Mouse (Mus musculus): ENCODE results near the gene Tead3. TPM values are rescaled to one million over a fixed set of nuclear protein-coding genes. Genes with fewer than 3 reads are reported as not detected.

Tead3 gene
- polyA plus RNA-seq, 1 experiment from 2014 or later = 5.8 TPM

DNA sequence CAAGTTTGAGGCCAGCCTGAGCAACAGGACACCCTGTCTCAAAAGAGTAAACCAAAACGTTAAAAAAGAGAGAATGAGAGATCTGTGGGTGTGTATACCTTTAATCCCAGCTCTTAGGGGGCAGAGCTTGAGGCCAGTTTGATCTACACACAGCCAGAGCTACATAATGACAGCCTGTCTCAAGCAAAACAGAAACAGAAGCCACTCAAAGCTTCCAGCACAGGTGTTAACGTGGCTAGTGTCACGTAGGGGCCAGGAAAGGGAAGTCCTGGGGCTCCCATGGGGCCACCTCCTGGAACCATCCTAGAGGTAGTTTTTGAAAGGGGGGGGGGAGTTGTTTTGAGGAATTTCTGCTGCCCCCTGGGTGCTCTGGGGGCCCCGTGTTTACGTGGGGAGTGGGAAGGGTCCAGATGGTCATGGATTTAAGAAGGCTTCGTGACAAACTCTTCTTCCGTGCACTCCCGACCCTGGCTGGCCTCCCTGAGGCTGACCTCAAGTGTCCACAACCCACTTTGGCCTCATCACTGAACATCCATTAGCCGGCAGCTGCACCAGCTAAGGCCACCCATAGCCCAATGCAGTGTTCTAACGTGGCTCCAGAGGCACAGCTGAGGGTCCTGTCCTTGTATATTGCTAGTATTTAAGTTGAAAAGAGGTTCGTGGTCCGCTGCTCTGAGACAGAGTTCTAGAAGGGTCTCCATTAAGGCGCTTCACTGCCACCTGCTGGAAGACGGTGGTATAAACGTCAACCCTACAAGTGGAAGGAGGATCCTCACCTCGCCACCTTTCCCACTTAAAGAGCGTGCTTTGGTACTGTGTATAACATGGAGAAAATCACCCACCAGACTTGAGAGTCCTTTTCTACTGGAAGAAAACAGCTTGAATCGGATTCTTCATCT, 42.1 kb downstream of the Tead3 start:
- Histone ChIP-seq H3K27me3 (replicated peaks; ENCODE audit: control insufficient read depth, insufficient read depth, low read length) (no peaks in the 10 kb centered on the region), H3K9me3 (ENCODE audit: control insufficient read depth) (no peaks in the 10 kb centered on the region), H3K36me3 (ENCODE audit: control insufficient read depth, insufficient read depth) (no peaks in the 10 kb centered on the region; the same call in 1 of the 2 replicates), H3K27ac (ENCODE audit: low read depth, low read length) (no peak overlapping the region), H3K4me1 (replicated peaks; ENCODE audit: control insufficient read depth, insufficient read depth, low read length) (no peaks in the 10 kb centered on the region; the same call in 1 of the 2 replicates), H3K4me2 (replicated peaks; ENCODE audit: low read depth) (peak overlapping the region; percentile 45), H3K4me3 (ENCODE audit: low read depth, low read length) (no peak overlapping the region), H3K9ac (ENCODE audit: low read depth, low read length) (no peak overlapping the region)
- WGBS = 15% methylated on average over 18 of the region's 18 CpGs
- peak; percentile 96 for TF ChIP-seq CTCF (IDR thresholded peaks at IDR 0.05; ENCODE audit: low read depth)
- ATAC-seq = no peak

DNA sequence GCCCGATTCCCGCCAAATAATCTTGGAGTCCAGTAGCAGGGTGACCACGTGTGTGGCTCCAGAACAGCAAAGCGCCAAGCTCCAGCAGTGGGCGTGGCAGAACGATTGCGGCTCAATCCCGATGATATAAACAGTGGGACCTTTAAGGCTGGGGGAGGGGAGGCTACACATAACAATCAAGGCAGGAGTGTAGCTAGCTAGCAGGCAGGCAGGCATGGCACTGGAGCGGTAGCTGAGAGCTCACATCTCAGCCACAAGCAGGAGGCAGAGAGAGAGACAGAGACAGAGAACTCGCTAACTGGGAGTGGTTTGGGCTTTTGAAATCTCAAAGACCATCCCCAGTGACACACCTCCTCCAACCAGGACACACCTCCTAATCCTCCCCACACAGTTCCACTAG, 45.4 kb downstream of the Tead3 start:
- no peak for ATAC-seq
- WGBS = 41% methylated on average over 10 of the region's 10 CpGs
- Histone ChIP-seq H3K27ac (ENCODE audit: low read depth, low read length) (no peak overlapping the region), H3K27me3 (replicated peaks; ENCODE audit: control insufficient read depth, insufficient read depth, low read length) (no peaks in the 10 kb centered on the region), H3K4me1 (replicated peaks; ENCODE audit: control insufficient read depth, insufficient read depth, low read length) (no peaks in the 10 kb centered on the region; the same call in 1 of the 2 replicates), H3K4me3 (ENCODE audit: low read depth, low read length) (no peak overlapping the region), H3K36me3 (ENCODE audit: control insufficient read depth, insufficient read depth) (no peaks in the 10 kb centered on the region; the same call in 1 of the 2 replicates), H3K9me3 (ENCODE audit: control insufficient read depth) (no peaks in the 10 kb centered on the region), H3K4me2 (replicated peaks; ENCODE audit: low read depth) (no peak overlapping the region), H3K9ac (ENCODE audit: low read depth, low read length) (no peak overlapping the region)
- TF ChIP-seq CTCF (IDR thresholded peaks at IDR 0.05; ENCODE audit: low read depth) = no peak

DNA sequence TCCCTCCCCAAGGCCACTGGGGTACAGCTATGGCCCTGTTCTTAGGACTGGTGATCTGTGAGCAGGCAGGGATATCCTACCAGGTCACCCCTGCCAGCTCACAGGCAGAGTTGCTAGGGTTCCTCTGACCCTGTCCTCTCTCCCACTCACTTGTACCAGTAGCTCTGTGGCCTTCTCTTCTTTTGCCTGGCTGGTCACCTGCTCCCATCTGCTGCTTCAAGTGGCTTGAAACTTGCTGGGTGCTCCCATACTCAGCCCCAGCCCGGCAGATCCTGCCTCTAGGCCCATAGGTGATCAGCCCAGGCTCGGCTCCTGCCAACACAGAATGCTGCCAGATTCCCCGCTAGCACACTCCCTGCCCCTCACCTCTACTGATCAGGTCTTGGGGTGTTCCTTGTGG, 49.8 kb downstream of the Tead3 start:
- Histone ChIP-seq H3K27ac (ENCODE audit: low read depth, low read length) (no peak overlapping the region), H3K4me1 (replicated peaks; ENCODE audit: control insufficient read depth, insufficient read depth, low read length) (no peaks in the 10 kb centered on the region), H3K27me3 (replicated peaks; ENCODE audit: control insufficient read depth, insufficient read depth, low read length) (no peaks in the 10 kb centered on the region), H3K36me3 (ENCODE audit: control insufficient read depth, insufficient read depth) (peaks cover 24% of the 10 kb centered on the region; the same call in 1 of the 2 replicates), H3K9ac (ENCODE audit: low read depth, low read length) (no peak overlapping the region), H3K4me3 (ENCODE audit: low read depth, low read length) (no peak overlapping the region), H3K4me2 (replicated peaks; ENCODE audit: low read depth) (no peak overlapping the region), H3K9me3 (ENCODE audit: control insufficient read depth) (no peaks in the 10 kb centered on the region)
- no peak for ATAC-seq
- TF ChIP-seq CTCF (IDR thresholded peaks at IDR 0.05; ENCODE audit: low read depth) = no peak
- WGBS = 67% methylated on average over 3 of the region's 3 CpGs

DNA sequence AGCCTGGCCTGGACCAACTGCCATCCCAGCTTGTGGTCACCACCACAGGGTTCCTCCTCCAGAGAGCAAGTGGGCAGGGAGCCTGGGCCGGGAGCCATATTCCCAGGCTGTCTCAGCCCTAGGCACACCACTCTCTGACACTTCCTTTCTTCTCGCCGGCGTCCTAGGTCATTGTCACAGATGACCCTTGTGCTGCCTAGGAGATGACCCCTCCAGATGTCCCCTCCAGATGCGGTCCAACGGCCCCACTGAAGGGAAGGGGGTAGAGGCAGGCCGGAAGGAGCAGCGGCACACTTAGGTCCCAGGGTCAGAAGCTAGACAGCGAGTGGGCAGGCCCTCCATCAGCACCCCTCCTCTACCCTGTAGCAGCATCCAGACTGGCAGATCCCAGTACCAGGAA, 50.3 kb downstream of the Tead3 start:
- Histone ChIP-seq H3K27ac (ENCODE audit: low read depth, low read length) (no peak overlapping the region), H3K27me3 (replicated peaks; ENCODE audit: control insufficient read depth, insufficient read depth, low read length) (no peaks in the 10 kb centered on the region), H3K4me1 (replicated peaks; ENCODE audit: control insufficient read depth, insufficient read depth, low read length) (no peaks in the 10 kb centered on the region), H3K9me3 (ENCODE audit: control insufficient read depth) (no peaks in the 10 kb centered on the region), H3K4me2 (replicated peaks; ENCODE audit: low read depth) (no peak overlapping the region), H3K36me3 (ENCODE audit: control insufficient read depth, insufficient read depth) (peaks cover 24% of the 10 kb centered on the region; the same call in 1 of the 2 replicates), H3K4me3 (ENCODE audit: low read depth, low read length) (no peak overlapping the region), H3K9ac (ENCODE audit: low read depth, low read length) (no peak overlapping the region)
- no peak for TF ChIP-seq CTCF (IDR thresholded peaks at IDR 0.05; ENCODE audit: low read depth)
- 68% methylated on average over 9 of the region's 9 CpGs for WGBS
- no peak for ATAC-seq

DNA sequence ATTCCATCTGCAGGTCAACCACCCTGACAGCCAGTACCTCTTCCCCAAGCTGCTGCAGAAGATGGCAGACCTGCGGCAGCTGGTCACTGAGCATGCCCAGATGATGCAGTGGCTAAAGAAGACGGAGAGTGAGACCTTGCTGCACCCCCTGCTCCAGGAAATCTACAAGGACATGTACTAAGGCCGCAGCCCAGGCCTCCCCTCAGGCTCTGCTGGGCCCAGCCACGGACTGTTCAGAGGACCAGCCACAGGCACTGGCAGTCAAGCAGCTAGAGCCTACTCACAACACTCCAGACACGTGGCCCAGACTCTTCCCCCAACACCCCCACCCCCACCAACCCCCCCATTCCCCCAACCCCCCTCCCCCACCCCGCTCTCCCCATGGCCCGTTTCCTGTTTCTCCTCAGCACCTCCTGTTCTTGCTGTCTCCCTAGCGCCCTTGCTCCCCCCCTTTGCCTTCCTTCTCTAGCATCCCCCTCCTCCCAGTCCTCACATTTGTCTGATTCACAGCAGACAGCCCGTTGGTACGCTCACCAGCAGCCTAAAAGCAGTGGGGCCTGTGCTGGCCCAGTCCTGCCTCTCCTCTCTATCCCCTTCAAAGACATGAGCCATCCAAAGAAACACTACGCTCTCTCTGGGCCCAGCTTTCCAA, 50.8 kb downstream of the Tead3 start:
- Histone ChIP-seq H3K4me2 (replicated peaks; ENCODE audit: low read depth) (no peak overlapping the region), H3K4me1 (replicated peaks; ENCODE audit: control insufficient read depth, insufficient read depth, low read length) (no peaks in the 10 kb centered on the region), H3K27me3 (replicated peaks; ENCODE audit: control insufficient read depth, insufficient read depth, low read length) (no peaks in the 10 kb centered on the region), H3K9ac (ENCODE audit: low read depth, low read length) (no peak overlapping the region), H3K36me3 (ENCODE audit: control insufficient read depth, insufficient read depth) (peaks cover 24% of the 10 kb centered on the region; the same call in 1 of the 2 replicates), H3K9me3 (ENCODE audit: control insufficient read depth) (no peaks in the 10 kb centered on the region), H3K4me3 (ENCODE audit: low read depth, low read length) (no peak overlapping the region), H3K27ac (ENCODE audit: low read depth, low read length) (no peak overlapping the region)
- TF ChIP-seq CTCF (IDR thresholded peaks at IDR 0.05; ENCODE audit: low read depth) = no peak
- WGBS = 56% methylated on average over 11 of the region's 11 CpGs
- ATAC-seq = no peak

DNA sequence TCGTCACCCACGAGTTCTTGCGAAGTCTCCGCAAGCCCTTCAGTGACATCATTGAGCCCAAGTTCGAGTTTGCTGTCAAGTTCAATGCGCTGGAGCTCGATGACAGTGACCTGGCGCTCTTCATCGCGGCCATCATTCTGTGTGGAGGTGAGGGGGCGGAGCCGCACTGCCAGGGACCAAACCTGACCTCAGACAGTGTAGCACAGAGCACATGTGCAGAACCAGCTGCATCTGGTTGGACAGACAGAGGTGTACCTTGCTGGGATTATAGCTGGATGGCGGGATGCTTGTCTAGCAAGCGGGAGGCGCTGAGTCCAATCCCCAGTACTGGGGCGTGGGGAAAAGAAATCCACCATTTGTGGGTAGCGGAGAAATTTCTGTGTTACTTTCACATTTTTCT, 51.7 kb downstream of the Tead3 start:
- Histone ChIP-seq H3K9me3 (ENCODE audit: control insufficient read depth) (no peaks in the 10 kb centered on the region), H3K4me2 (replicated peaks; ENCODE audit: low read depth) (no peak overlapping the region), H3K27me3 (replicated peaks; ENCODE audit: control insufficient read depth, insufficient read depth, low read length) (no peaks in the 10 kb centered on the region), H3K4me1 (replicated peaks; ENCODE audit: control insufficient read depth, insufficient read depth, low read length) (no peaks in the 10 kb centered on the region), H3K9ac (ENCODE audit: low read depth, low read length) (no peak overlapping the region), H3K36me3 (ENCODE audit: control insufficient read depth, insufficient read depth) (peaks cover 29% of the 10 kb centered on the region; the same call in 1 of the 2 replicates), H3K27ac (ENCODE audit: low read depth, low read length) (no peak overlapping the region), H3K4me3 (ENCODE audit: low read depth, low read length) (no peak overlapping the region)
- no peak for TF ChIP-seq CTCF (IDR thresholded peaks at IDR 0.05; ENCODE audit: low read depth)
- 95% methylated on average over 17 of the region's 17 CpGs for WGBS
- no peak for ATAC-seq
